8 mouse cellular contexts compared by ENCODE assay signal in the genomic region with DNA sequence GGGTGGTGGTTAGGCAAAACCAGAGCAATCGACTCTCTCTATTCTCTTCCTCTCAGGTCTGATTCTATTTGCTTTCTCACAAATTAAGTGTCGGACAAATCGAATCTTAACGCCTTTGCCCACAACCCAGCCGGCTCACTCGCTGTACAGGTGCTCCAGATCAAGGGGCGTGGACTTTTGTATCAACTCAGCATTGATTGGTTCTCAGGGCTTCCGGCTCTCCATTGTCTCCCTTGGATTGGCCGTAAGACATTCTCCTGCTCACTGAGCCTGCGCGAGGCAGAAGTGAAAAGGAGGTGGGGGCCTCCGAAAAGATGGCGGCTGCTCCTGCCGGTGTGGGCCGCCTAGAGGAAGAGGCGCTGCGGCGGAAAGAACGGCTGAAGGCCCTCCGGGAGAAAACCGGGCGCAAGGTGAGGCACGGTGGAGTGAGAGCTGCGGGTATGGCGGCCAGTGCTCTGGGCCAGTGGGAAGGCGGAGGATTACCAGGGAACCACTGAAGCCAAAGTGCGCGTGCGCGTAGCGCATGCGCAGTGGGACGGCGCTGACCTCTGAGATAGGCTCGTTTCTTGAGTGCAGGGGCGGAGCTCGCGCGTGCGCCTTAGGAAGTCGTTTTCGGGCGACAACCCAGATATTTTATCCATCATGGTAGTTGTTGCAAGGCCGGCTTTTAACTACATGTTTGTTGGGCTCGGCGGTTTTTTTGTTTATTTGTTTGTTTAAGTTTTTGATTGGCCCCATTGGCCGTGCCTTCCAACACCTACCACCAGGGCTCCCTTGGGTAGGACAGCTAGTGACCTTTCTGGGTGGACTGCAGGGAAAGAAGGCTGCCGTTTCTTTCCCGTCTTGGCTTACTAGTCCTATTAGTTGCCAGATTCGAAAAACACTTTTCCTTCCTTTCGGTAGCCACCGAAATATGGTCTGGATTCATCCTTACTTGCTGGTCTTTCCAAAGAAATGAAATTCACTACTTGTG. TPM values are rescaled to one million over a fixed set of nuclear protein-coding genes. Genes with fewer than 3 reads are reported as not detected.
DNase-seq lines count a peak whose midpoint lies in the region; ATAC-seq lines count a peak whose summit lies in the region.

A gene (plus strand): TSS at position 255 of the 973 bp plus-strand sequence.

- H3K27ac ChIP-seq in intestine, embryonic 14.5 days (ENCODE audit: low read depth): peak within 1 kb of the TSS; percentile 82

- peak within 1 kb of the TSS; percentile 78 for H3K9ac ChIP-seq in intestine, embryonic 14.5 days (ENCODE audit: low read length)

- peak; percentile 94 for DNase-seq in adrenal gland, adult 18-20 months (ENCODE audit: low spot score in 2 of 2)
- peak; percentile 97 for DNase-seq in embryo, embryonic 11 days
- DNase-seq in gastrocnemius, postnatal 25 days: peak; percentile 94
- peak; percentile 98 for DNase-seq in intestine, embryonic 14.5 days (ENCODE audit: low spot score)
- DNase-seq in left cerebral cortex, postnatal 14 days (ENCODE audit: low spot score in 2 of 2): peak; percentile 96 to 97
- peak; percentile 98 for DNase-seq in mesoderm, embryonic 11.5 days (ENCODE audit: low read depth, low spot score)
- DNase-seq in right cerebral cortex, postnatal 36 days (ENCODE audit: low spot score in 2 of 2): peak; percentile 93 to 95
- peak; percentile 96 for DNase-seq in yolk sac, embryonic 10.5 days (ENCODE audit: low spot score)

- H3K4me2 ChIP-seq in intestine, embryonic 14.5 days (ENCODE audit: low read length): peak within 1 kb of the TSS; percentile 79

- ATAC-seq in intestine, embryonic 14.5 days (replicated peaks; ENCODE audit: low FRiP score, low TSS enrichment, low read depth): peak; percentile 92

- peaks cover 17% of the 10 kb centered on the region for H3K4me1 ChIP-seq in intestine, embryonic 14.5 days (replicated peaks; ENCODE audit: control insufficient read depth, insufficient read depth, low read length)

- H3K36me3 ChIP-seq in intestine, embryonic 14.5 days (ENCODE audit: control insufficient read depth, insufficient read depth, low read length): peaks cover 7% of the 10 kb centered on the region

- intact Hi-C loops in left cerebral cortex, postnatal 14 days (cut with DNase I): no loop called here

- peaks cover 22% of the 10 kb centered on the region for H3K27me3 ChIP-seq in intestine, embryonic 14.5 days (replicated peaks; ENCODE audit: control insufficient read depth, insufficient read depth, low read length)

- peak within 1 kb of the TSS; percentile 78 for H3K4me3 ChIP-seq in intestine, embryonic 14.5 days (ENCODE audit: low read depth, low read length)

- under 1% methylated on average over 52 of the region's 52 CpGs for WGBS in intestine, embryonic 14.5 days

- H3K9me3 ChIP-seq in intestine, embryonic 14.5 days (ENCODE audit: control insufficient read depth, low read length): no peaks in the 10 kb centered on the region

RNA-seq across cellular contexts. Expression of the gene that starts here (rescaled TPM):
- total RNA-seq in adrenal gland, adult 18-20 months (2021): 10 to 100 TPM; 49.6 to 52.2 TPM
- total RNA-seq in gastrocnemius, postnatal 25 days (2021): 10 to 100 TPM; 46.9 to 47.1 TPM
- 177 and 187 TPM in 2 replicates for polyA plus RNA-seq in intestine, embryonic 14.5 days (2014; fragmentation: Nextera tagmentation; extraction: Ambion mirVana)
- 10 to 100 TPM; 44.8 to 58.6 TPM for total RNA-seq in left cerebral cortex, postnatal 14 days (2021)

Comparison
In these comparisons a context has a peak if more than half of its experiments do, and no peak if none do; other contexts are left out.
1. Peak in every context shown above with its lines: DNase-seq, ATAC-seq, H3K4me3 ChIP-seq and H3K27ac ChIP-seq.